Mouse (Mus musculus) ZHBTc4 (cell line): ENCODE measurements at regions not wholly inside any gene's neighbourhood (a gene's known extent, or its start where the extent isn't known, plus 50 kb on each side); places are given as distances from the start of the nearest gene placed in this dataset.

ENCODE experiments used
- DNase-seq: peaks from one replicate; pipeline ENCODE4 v3.0.0-alpha.2; 2011; ENCODE audit warnings: low read depth, low spot score

DNA sequence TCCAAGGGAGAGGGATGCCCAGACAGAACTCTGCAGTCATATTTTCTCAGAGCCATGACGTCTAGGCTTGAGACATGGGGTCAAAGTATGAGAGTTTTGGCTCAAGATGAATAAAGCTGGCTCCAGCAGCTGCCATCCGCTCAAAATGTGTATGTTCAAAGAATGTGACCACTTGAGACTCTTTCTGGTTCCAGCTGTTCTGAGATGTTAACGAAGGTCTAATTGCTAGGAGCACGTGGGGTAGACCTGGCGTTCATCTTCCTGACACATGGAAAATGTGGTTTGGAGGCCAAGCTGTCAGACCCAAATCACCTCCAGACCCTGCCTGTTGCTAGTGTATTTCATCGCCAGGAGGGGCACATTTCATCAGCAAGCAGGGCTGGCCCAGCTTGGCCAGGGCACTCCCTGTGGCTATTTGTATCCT is 58.9 kb upstream of the Ankrd1 start:
- no peak for DNase-seq

DNA sequence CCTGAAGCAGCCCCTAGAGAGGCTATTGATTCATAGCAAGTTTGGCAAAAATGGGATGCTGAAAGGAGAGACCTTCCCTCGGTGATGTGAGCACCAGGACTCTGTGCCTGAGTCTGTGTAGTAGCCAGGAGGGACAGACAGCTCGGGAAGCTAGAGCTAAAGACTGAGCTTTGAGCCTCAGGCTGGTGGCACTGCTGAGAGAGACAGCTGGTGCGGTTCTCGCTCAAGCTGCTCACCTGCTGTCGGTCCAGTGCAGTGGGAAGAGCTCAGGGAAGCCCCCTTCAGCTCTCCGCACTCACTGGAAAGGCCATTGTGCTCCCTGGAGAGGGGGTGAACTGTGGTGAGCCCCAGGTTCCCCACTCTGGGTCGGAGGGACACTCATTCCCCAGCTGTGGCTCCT is 60.4 kb upstream of the Ankrd1 start:
- DNase-seq: no peak

DNA sequence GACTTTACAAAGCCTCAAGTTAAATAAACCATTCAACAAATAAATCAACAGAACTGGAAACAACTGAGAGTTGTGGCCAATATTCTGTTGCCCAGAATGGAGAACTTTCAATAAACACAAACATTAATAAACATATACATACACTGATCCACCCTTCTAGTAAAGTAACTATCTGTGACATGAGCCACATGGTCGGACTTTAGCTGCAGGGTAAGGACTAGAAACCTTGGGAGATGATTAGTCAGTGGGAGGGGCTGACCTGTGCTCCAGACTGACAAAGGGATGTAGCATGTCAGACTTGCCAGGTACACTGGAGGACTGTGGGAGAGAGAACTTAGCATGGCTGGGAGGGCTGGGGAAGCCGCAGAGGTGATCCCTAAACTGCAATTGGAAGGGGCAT is 61.6 kb upstream of the Ankrd1 start:
- DNase-seq: no peak

DNA sequence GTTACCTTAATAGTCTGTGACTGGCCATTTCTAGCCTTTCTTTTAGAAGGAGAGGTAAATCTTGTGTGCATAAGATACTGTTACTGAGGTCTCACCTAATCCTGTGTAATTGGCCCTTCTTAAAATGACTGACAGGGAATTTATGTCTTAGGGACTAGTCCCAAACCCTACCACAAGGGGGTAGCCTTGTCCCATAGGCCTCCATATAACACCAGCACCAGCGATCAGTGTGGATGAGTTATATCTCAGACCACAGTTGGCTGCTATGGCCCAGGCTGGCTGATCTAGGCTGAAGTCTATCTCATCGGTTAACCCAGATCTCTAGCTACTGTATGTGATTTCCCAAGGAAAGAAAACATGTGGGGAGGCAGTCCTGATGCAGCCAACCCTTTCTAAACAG is 63.2 kb upstream of the Ankrd1 start:
- DNase-seq: peak; percentile 84

DNA sequence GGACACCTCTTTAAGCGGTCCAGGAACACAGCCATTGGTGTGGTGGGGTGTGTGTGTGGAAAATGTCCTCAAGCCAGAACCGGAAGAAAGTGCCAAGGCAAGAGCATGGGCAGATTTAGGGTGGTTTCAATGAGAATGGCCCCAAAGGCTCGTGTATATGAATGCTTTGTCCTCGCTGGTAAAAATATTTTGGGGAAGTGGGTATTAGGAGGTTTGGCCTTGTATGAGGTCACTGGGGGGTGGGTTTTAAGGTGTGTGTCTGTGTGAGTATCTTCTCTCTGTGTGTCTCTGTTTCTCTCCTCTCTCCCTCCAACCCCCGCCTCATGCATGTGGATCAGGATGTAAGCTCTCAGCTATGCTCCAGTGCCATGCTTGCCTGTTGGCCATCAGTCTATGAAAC is 69.8 kb upstream of the Ankrd1 start:
- DNase-seq: no peak

DNA sequence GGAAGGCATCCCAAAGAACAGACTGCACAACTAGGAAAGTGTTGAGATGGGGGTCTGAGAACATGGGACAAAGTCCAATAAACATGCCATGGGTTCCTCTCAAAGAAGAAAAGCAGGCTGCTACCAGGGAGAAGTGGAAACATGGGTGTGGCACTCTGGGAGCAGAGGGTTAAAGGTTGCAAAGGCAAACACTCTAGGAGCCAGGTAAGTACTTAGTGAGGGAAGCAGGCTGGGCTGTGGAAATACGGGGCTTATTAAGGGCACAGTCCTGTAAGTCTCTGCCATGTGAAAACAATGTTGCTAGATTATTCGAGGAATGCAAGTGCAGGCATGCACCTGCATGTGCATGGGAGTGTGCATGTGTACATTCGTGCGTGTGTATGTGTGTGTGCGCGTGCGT is 71.7 kb upstream of the Ankrd1 start:
- no peak for DNase-seq

DNA sequence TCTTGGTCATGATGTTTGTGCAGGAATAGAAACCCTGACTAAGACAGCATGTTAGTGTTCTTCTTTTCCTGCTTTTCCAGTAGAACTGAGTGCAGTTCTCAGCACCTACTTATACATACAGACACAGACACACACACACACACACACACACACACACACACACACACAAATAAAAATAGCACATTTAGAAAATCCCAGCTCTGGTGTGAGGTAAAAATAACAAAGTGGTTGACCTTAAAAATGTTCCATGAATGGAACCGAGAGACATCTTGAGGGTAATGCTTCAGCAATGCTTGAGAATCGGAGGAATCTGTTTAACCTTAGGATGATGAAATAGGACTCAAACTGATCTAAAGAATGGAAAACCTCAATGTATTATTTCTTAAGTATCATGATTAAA is 84.4 kb upstream of the Ankrd1 start:
- no peak for DNase-seq

DNA sequence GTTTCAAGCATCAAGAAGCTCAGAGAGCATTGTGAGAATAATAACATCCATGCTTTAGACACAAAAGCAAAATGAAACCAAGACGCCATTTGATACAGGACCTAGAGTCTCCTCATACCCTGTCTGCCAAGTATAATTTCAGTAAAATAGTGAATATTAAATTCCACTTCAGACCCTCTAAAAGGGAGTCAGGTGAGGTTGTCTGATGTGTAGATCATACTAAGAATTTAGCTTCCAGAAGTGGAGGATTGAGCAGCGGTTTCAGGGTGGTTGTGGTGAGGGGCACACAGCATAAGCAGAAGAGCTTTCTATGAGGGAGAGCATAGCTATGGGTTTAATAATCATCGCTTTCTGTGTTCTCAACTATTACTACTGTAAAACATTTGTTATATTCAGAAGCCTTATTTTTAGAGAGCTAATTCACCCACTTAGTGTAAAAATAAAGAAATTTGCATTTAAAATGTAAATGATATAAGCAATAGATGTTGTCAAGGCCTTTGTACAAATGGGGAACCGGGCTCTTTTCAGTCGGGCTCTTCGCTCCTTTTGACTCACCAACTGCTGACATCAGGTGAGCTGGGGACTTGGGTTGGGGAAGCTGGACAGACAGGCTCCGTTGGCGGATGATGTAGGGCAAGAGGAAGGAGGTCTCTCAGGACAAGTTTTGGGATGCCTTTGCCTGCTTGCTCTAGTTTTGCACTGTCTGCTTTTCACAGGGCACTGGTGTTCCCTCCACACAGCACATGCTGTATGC is 85.2 kb upstream of the Ankrd1 start:
- DNase-seq: no peak

DNA sequence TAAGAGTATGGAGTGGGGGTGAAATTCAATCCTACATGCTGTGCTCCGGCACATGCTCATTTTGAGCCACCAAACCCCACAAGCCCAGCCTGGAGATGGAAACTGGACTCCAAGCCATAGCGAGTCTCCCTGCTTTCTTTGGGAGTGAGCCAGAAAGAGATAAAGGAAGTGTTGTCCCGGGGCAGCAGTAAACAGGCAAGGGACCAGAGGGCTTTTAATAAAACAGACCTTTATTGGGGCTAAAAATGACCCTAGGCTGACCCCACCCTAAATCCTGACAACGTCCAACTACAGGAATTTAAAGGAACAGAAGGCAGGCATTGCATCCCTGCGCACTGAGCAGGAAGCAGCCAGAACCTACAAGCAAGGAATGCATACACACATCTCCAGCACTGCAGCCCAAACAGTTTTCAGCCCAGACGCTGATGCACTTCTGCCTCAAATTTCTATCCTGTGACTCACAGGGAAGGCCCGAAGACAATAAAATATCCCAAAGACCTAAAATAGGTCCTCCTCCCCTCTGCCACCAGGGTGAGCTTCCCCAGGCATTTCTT is 87.9 kb upstream of the Ankrd1 start:
- DNase-seq: no peak

DNA sequence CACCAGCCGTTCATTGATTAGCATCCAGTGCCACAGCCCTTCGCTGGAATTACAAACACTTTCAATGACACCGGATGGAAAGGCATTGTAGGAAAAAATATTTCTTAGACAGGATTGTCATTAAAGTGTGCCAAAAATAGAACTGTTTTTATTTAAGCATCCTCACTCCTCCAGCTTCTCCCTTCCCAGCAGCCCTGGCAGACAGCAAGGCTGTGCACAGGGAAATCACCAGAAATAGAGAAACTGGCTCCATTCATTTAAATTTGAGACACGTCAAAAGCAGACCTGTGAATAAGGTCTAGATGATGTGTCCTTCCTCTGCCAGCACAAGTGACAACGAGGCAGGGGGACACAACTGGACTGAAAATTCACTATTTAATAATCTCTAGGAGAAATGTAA is 88.5 kb upstream of the Ankrd1 start:
- DNase-seq: no peak

DNA sequence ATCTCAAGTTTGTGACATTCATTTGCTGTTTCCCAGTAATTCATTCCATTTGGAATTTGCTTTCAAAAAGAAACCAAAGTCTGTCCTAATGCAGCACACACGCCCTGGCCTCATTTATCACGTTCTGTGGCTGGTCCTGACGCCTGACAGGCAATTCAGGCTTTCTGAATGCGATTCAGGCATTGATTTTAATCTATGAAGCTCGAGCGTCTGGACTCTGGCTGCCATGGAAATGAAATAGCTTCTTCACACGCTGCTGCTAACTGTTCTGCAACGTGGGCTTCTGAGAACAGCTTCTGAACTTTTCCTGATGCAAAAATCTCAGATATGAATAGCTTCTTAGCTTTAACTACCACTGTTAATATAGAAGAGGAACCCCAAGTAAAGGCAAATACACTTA is 93.6 kb upstream of the Ankrd1 start:
- DNase-seq: no peak

DNA sequence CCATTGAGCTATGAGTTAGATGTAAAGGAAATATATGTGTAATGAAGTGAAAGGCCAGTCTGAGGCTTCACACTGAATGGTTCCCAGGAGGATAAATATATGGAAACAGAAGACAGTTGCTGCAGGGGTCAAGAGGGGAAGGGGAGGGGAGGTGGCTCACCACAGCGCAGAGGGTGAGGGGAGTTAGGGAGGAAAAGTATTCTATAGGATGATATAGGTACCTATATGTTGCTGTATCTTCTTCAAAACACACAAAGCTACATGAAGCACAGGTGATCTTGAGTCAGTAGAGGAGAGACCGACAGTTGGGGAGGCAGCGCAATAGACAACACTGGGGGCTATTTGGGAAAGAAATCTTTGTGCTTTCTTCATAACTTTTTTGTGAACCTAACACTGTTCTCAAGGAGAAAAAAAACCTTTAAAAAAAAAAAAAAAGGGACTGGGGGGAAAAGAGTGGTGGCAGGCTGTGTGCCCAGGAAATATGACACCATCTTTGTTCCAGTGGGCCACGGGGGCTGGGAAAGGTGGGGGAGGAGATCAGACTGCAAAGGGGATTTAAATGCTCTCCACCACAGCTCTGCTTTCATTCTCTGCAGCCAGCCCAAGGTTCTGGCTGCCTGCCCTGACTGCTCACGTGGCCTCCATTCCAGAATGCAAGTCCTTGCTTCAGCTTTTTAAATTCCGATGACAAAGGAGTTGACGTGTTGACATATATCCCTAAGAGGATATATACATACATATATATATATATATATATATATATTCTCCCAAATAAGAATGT is 94.5 kb upstream of the Ankrd1 start:
- DNase-seq: no peak

DNA sequence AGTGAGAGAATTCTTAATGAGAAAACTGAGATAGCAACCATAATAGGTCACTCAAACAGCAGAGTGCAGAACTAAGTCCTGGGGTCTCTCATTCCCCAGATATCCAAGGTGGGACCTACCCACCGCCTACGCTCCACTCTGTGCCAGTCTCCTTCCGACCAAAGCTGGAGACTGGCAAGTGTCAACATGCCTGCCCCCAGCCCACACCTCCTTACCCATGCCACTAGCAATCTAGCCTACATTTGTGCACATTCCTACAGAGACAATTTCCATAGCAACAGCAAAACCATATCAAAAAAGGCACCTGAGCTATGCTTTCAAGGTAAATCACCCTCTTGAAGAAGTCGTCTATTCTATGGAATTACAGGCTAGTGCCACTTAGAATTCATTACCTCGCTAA is 97.3 kb upstream of the Ankrd1 start:
- DNase-seq: no peak

DNA sequence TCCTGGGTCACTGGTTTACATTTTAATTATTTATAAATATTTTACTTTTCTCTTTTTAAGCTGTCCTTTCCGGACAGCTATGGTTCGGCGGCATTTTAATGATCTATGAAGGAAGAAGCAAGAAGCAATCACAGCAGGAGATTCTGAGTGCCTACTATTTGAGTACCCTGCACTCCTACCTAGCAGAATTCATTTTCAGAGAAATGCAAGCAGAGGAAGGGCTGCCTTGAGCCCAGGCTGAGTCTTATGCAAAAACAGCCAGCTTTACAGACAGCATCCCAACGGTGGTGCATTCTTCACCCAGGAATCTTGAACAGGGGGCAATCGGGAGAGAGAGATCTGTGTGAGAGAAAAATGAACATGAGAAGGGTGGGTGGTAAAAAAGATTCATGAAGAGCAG is 97.7 kb upstream of the Ankrd1 start:
- no peak for DNase-seq

DNA sequence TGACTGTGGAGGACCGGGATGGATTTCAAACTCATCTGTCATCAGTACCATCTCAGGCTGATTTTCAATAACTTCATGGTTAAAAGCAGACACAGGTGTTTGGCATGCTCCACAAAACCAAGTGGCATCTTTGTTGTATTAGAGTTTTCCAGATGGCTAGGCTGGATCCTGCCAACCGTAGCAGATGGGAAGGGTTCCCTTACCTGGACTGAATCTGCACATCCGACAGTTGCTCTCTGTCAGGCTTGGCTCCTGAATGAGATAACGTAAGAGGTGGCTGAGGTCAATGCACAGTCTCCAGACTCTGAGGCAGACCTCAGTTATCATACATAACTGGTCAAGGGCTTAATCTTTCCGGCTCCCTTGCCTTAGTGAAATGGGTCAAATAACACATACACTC is 99.0 kb upstream of the Ankrd1 start:
- DNase-seq: no peak

DNA sequence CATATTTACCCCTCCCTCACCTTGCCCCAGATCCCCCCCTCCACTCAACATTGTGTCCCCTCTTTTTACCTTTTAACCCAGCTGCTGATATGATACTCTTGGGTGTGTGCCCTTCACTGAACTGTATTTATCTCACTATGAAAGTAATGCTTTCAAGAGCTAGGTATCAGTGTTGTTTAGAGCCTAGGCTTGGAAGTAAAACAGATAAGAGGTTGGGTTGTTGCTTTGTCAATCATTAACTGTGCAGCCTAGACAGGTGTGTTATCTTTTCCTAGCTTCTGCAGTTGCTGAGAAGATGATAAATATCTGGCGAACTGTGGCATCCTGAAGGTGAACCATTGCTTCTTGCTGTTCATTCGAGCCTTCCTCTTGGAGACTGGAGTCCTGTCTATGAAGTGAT is 101.2 kb upstream of the Ankrd1 start:
- no peak for DNase-seq

DNA sequence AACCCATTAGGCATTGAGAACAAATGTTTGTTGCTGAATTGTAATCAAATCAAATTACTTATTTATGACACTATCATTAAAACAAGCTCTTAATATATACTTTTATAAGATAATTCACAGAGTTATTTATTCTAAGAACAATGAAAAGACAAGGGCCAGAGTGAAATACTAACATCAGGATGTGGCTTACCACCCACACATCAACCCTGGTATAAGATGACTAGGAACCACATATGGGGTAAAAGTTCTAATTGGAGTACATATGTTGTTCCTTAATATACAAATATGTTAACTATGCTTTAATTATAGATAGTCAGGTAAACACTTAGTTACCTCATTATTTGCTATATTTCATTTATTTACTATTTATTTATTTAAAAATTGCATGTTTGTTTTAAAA is 101.7 kb upstream of the Ankrd1 start:
- no peak for DNase-seq

DNA sequence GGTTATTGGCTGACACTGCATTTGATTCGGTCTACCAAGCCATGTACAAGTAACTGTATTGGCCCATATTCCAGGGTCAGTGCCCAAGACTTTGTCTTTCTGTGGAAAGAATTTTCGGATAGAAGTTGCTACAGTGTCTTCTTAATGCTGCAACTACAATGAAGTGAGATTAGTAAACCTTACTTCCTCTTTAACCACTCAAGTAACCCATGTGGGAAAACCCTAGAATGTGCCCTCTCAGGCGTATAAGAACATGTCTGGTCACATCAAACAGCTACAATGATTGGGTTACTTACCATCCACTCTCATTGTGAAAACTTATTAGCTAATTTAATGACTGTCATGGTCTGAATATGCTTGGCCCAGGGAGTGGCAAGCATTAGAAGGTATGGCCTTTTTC is 102.3 kb upstream of the Ankrd1 start:
- DNase-seq: no peak

DNA sequence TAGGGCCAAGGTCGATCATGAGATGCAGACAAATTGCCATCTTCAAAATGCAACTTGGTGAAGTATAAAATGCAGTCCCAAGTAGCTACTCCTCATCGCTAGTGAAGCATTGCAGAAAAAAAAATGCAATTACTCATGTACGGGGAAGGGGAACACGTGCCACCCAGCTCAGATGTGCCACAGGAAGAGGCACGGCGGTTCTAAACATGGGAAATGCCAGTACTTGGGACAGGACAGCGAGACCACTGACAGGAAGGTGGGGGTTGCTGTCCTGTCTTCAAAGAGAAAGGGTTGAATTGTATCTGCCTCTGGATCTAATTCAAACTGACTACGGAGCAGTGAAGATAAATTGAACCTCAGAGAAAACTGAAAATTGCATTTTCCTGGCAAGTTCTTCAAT is 104.6 kb upstream of the Ankrd1 start:
- no peak for DNase-seq

DNA sequence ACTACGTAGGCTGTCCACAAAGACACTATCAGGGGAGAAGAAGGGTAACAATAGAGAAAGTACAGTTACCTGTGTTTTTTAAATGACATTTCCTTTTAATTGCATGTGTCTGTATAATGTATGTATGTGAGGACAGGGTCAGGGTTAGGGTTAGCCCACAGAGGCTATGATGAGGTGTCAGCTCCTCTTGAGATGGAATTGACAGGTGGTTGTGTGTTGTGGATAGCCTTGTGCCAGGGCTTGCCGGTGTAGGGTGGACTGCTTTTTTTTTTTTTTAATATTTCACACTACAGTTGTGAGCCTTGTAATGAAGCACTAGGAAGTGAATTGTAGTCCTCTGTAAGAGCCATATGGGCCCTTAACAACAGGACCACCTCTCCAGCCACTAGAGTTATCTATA is 105.7 kb upstream of the Ankrd1 start:
- DNase-seq: no peak

DNA sequence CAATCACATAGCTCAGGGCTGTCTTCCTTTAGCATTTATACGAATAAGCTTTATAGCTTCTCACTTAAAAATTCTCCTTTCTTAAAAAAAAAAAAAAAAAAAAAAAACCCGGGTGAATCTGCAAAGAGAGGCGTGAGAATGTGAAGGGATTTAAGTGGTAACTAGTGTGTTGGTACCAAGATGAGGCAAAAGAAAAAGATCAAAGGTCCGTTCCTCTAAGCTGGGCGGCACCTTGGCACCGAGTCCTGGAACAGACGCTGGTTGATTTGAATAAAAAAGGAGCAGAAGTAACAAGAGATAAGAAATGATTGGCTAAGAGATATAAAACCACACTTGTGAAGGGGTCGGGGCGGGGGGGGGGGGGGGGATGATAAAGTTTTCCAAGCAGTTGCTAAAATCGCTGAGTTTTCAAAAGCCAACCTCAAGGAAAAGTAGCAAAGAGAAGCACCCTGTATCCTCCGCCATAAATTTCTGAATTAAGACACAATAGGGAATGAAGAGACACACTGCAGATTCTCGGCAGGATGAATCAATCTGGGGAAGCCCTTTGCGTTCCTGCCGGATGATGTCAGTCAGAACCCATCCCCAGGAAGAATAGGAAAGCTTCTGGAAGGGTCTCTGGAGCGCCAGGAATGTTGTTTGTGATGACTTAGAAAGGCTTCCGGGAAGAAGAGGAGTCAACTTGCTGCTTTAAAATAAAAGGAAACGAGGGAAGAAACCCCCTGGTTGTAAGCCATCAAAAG is 107.7 kb upstream of the Ankrd1 start:
- DNase-seq: peak; percentile 75

DNA sequence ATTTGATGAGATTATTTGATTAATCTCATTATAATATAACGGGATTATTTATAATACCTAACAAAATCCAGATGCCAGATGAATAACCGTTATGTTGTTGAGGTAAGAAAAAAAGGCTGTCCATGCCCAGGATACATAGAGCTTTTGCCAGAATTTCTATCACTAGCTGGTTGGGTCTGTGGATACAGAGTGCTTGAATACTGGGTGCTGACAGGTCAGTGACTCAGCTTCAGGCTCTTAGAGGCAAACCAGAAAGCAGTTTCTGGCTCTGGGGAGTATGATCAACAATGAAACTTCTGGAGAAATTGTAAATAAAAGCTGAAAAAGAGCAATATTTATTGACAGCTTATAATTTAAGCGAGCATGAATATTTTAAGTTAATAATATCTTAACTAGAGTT is 109.4 kb upstream of the Ankrd1 start:
- no peak for DNase-seq
